Mouse (Mus musculus): ENCODE measurements around the gene Mrpl30. TPM values are rescaled to one million over a fixed set of nuclear protein-coding genes. Genes with fewer than 3 reads are reported as not detected.
A peak's percentile ranks its signal among the peaks of the same experiment; 100 is the strongest.

The Mrpl30 gene
- polyA plus RNA-seq (2014; fragmentation: Nextera tagmentation; extraction: Ambion mirVana), result 247 and 261 TPM in 2 replicates

DNA sequence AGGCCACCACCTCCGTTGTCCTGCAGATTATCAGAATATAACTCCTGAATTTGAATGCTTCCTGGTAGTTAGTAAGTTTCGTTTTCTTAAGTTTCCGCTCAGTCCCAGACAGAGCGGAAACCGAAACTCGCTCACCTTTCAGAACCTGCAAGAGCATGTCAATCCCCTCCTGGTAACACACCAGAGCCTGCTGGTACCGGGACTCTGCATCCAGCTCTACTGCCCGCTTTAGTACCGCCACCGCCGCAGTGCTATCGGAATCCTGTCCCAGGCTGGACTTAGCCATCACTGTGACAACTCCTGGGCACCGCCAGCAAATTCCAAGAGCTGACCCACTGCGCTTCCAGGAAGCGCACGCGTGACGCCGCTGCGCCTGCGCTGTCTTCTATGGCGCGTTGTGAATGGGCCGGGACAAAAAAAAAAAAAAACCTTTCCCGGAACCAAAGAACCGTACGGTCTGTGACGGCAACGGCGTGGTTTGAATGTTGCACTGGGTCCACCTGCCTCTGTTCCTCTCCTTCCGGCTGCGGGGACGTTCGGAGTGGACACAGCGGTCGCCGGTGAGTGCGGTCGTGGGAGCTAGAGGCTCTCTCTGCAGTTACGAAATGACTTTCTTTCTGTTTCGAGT lies at the start of gene Mrpl30, which contains the start of gene Mitd1:
TSS of gene Mrpl30 (plus strand) at position 453 of the 628 bp plus-strand sequence.
TSS of gene Mitd1 (minus strand) at position 387 of the 628 bp plus-strand sequence.
- Histone ChIP-seq H3K4me2 (peak within 1 kb of the TSS; percentile 61), H3K27ac (ENCODE audit: low read depth) (peak within 1 kb of the TSS; percentile 83), H3K36me3 (ENCODE audit: insufficient read depth) (peaks cover 11% of the 10 kb centered on the region), H3K27me3 (ENCODE audit: insufficient read depth, low read length) (no peaks in the 10 kb centered on the region), H3K9ac (peak within 1 kb of the TSS; percentile 69), H3K4me3 (ENCODE audit: low read depth, low read length) (peak within 1 kb of the TSS; percentile 73), H3K4me1 (ENCODE audit: insufficient read depth) (peaks cover 9% of the 10 kb centered on the region; the same call in 1 of the 2 replicates), H3K9me3 (ENCODE audit: low read depth, low read length) (no peaks in the 10 kb centered on the region)
- DNase-seq (peak; percentile 97), ATAC-seq (ENCODE audit: insufficient read depth) (peak; percentile 94)
- WGBS, result under 1% methylated on average over 41 of the region's 41 CpGs
- no peak for TF ChIP-seq CTCF (IDR thresholded peaks at IDR 0.05; ENCODE audit: low read depth)

DNA sequence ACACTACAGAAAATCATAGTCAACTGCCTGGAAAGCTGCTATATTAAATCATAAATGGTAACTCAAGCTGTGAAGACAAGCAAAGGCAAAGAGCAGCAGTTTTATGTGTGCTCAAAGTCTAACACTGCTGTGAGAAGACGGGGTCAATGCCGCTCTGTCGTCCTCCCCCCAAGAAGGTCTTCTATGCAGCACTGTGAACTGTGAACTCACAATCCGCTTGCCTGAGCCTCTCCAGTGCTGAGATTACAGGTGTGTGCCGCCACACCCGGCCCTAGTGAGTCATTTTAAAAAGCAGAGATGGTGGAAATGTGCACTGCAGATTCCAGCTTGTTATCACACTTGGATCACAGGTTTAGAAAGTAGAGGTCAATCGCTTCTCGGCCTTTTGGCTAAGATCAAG lies 43.4 kb upstream of the Mrpl30 start:
- Histone ChIP-seq H3K9me3 (ENCODE audit: low read depth, low read length) (no peaks in the 10 kb centered on the region), H3K27me3 (ENCODE audit: insufficient read depth, low read length) (no peaks in the 10 kb centered on the region), H3K4me3 (ENCODE audit: low read depth, low read length) (no peak overlapping the region), H3K27ac (ENCODE audit: low read depth) (no peak overlapping the region), H3K36me3 (ENCODE audit: insufficient read depth) (no peaks in the 10 kb centered on the region), H3K4me2 (no peak overlapping the region), H3K9ac (no peak overlapping the region), H3K4me1 (ENCODE audit: insufficient read depth) (no peaks in the 10 kb centered on the region)
- no peak for ATAC-seq (ENCODE audit: insufficient read depth)
- no peak for TF ChIP-seq CTCF (IDR thresholded peaks at IDR 0.05; ENCODE audit: low read depth)
- 76% methylated on average over 8 of the region's 8 CpGs for WGBS
- no peak for DNase-seq

DNA sequence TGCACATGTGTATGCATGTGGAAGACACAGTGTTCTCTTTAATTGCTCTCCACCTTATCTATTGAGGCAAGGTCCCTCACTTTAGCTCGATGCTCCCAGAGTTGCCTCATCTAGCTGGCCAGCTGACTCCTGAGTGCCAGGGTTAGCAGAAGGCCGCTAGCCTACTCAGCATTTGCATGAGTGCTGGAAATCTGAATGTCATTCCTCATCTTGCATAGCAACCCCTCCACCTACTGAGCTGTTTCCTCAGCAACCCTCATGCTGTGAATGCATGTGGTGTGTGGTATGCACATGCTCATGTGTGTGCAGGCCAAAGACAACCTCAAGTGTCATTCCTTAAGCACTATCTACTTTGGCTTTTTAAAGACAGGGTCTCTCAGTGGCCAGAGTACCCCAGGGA lies 39.6 kb upstream of the Mrpl30 start:
- TF ChIP-seq CTCF (IDR thresholded peaks at IDR 0.05; ENCODE audit: low read depth), result no peak

DNA sequence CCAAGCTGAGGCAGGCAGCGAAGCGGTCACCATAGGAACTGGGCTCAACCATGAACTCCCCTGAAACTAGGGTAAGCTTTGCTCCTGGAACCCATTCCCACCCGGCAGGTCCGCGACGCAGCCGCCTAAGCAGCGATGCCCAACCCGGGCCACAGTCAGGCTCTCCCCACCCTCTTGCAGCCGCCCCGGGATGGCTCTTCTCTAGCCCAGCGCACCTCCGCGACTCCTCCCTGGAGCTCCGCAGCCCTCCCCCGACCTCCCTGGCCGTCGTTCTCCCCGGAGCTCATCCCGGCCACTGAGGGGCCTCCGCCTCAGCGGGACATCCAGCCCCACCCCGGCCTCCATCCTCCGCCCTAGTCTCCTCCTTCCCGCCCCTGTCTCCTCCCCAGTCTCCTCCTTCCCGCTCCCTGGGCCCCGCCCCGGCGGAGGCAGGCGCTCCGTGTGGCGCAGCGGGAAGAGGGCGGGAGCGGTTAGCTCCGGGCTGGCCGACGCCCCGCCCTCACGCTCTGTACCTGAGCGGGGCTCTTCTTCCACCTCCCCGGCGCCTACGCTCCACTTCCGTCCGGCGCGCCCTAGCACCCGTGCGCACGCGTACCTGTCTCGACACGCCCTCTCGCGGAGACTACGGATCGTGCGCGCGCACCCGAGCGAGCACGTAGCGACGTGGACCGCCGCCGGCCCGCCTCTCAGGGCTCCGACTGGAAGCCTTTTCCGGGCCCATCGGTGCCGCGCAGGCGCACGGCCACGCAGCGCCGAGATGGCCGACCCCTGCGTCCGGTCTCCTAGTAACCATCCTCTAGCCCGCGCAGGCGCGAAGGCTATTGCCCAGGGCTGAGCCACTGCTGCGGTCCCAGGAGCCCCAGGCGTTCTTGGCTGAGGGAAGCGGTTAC lies 25.5 kb upstream of the Mrpl30 start:
- under 1% methylated on average over 84 of the region's 90 CpGs for WGBS
- Histone ChIP-seq H3K9me3 (ENCODE audit: low read depth, low read length) (no peaks in the 10 kb centered on the region), H3K27me3 (ENCODE audit: insufficient read depth, low read length) (no peaks in the 10 kb centered on the region), H3K36me3 (ENCODE audit: insufficient read depth) (no peaks in the 10 kb centered on the region), H3K4me3 (ENCODE audit: low read depth, low read length) (peak overlapping the region; percentile 57), H3K9ac (peak overlapping the region; percentile 64), H3K4me2 (peak overlapping the region; percentile 81), H3K27ac (ENCODE audit: low read depth) (peak overlapping the region; percentile 86), H3K4me1 (ENCODE audit: insufficient read depth) (no peaks in the 10 kb centered on the region)
- peak; percentile 97 for ATAC-seq (ENCODE audit: insufficient read depth)
- DNase-seq, result peak; percentile 100
- TF ChIP-seq CTCF (IDR thresholded peaks at IDR 0.05; ENCODE audit: low read depth), result peak; percentile 56

More for the DNA sequence above, 39.6 kb upstream of the Mrpl30 start:
- no peaks in the 10 kb centered on the region for H3K27me3 ChIP-seq (ENCODE audit: insufficient read depth, low read length)
- DNase-seq, result no peak
- 27% methylated on average over 2 of the region's 2 CpGs for whole genome bisulfite sequencing
- H3K27ac ChIP-seq (ENCODE audit: low read depth), result no peak overlapping the region
- no peaks in the 10 kb centered on the region for H3K9me3 ChIP-seq (ENCODE audit: low read depth, low read length)
- ATAC-seq (ENCODE audit: insufficient read depth), result no peak
- H3K4me2 ChIP-seq, result no peak overlapping the region
- H3K4me1 ChIP-seq (ENCODE audit: insufficient read depth), result no peaks in the 10 kb centered on the region
- H3K36me3 ChIP-seq (ENCODE audit: insufficient read depth), result no peaks in the 10 kb centered on the region
- H3K4me3 ChIP-seq (ENCODE audit: low read depth, low read length), result no peak overlapping the region
- no peak overlapping the region for H3K9ac ChIP-seq

DNA sequence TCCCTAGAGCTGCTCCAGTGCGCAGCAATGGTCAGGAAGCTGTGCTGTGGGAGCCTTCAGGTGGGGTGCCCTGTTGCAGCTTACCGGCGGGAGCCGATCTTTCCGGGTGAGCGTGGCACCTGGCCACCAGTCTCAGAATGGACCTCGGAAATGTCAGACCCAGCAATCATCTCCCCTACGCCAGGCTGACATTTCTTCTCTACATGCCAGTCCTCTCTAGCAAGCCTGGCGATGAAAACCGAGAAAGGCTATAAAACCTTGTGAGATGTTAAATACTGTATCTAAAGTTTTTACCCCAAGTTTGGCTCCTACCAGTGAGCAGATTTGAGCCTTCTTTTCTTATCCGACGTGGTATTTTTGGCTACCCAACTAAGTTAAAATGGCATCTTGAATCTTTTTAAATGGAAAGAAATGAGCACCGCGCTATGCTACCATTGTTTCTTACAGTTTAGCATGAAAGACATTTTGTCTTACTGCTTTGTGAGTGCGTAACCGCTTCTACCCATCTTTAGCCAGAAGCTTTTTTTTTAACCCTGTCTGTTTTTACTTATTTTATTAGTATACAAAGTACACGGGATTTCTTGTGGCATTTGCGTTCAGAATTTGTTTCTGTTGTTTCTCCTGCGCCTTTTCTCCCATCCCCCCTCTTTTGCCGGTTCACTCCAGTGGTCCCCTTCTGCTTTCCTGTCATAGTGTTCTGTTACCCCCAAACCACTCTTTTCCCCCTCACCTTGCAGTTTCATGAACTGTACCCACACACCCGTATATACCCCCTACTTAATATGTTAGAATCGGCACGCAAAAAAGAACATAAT lies 24.7 kb upstream of the Mrpl30 start:
- no peaks in the 10 kb centered on the region for H3K36me3 ChIP-seq (ENCODE audit: insufficient read depth)
- no peak for ATAC-seq (ENCODE audit: insufficient read depth)
- WGBS, result 11% methylated on average over 23 of the region's 23 CpGs
- no peaks in the 10 kb centered on the region for H3K27me3 ChIP-seq (ENCODE audit: insufficient read depth, low read length)
- no peaks in the 10 kb centered on the region for H3K4me1 ChIP-seq (ENCODE audit: insufficient read depth)
- peak overlapping the region; percentile 81 for H3K4me2 ChIP-seq
- peak overlapping the region; percentile 57 for H3K4me3 ChIP-seq (ENCODE audit: low read depth, low read length)
- DNase-seq, result peak; percentile 49
- H3K9me3 ChIP-seq (ENCODE audit: low read depth, low read length), result no peaks in the 10 kb centered on the region
- H3K27ac ChIP-seq (ENCODE audit: low read depth), result peak overlapping the region; percentile 86
- no peak for TF ChIP-seq CTCF (IDR thresholded peaks at IDR 0.05; ENCODE audit: low read depth)
- peak overlapping the region; percentile 64 for H3K9ac ChIP-seq

DNA sequence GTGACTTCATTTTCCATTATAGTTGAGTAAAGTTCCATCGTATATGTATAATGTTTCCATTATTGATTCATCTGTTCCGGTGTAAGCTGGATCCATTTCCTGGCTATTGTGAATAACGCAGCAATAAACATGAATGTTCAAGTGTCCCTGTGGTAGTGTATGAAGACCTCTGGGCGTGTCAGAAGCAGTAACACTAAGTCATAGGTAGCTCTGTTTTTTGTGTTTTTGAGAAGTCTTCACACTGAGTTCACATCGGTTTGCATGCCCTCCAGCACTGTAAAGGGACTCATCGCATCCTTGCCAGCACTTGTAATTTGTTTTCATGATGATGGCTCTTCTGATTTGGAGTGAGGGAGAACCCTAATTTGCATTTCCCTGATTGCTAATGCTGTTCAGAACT lies 24.0 kb upstream of the Mrpl30 start, which contains the start of gene Tsga10:
TSS of gene Tsga10 (minus strand) at position 144 of the 400 bp plus-strand sequence.
- H3K4me1 ChIP-seq (ENCODE audit: insufficient read depth), result no peaks in the 10 kb centered on the region
- H3K27me3 ChIP-seq (ENCODE audit: insufficient read depth, low read length), result no peaks in the 10 kb centered on the region
- TF ChIP-seq CTCF (IDR thresholded peaks at IDR 0.05; ENCODE audit: low read depth), result no peak
- H3K27ac ChIP-seq (ENCODE audit: low read depth), result peak within 1 kb of the TSS; percentile 86
- peak within 1 kb of the TSS; percentile 81 for H3K4me2 ChIP-seq
- peak within 1 kb of the TSS; percentile 64 for H3K9ac ChIP-seq
- 80% methylated on average over 6 of the region's 6 CpGs for WGBS
- H3K9me3 ChIP-seq (ENCODE audit: low read depth, low read length), result no peaks in the 10 kb centered on the region
- no peaks in the 10 kb centered on the region for H3K36me3 ChIP-seq (ENCODE audit: insufficient read depth)
- H3K4me3 ChIP-seq (ENCODE audit: low read depth, low read length), result peak within 1 kb of the TSS; percentile 57
- ATAC-seq (ENCODE audit: insufficient read depth) (no peak), DNase-seq (no peak)

All from lung, embryonic 14.5 days (tissue).